Mouse (Mus musculus): ENCODE data around the gene Gid8. TPM values are rescaled to one million over a fixed set of nuclear protein-coding genes. Genes with fewer than 3 reads are reported as not detected.

Gene Gid8
- 101 and 112 TPM in 2 replicates for polyA plus RNA-seq (2015; fragmentation: Nextera tagmentation; extraction: Ambion mirVana)

GRCm38 (mm10) chr2:180709923-180710272 is at the start of gene Gid8, which contains the start of gene Dido1:
TSS of gene Gid8 (plus strand) at chr2:180710117.
TSS of gene Dido1 (minus strand) at chr2:180709999.
- H3K4me2 ChIP-seq (ENCODE audit: low read depth, low read length) = peak within 1 kb of the TSS; percentile 83
- peak within 1 kb of the TSS; percentile 100 for H3K27ac ChIP-seq (ENCODE audit: low read length)
- peak within 1 kb of the TSS; percentile 100 for H3K9ac ChIP-seq (ENCODE audit: low read depth, low read length)
- no peaks in the 10 kb centered on the region for H3K9me3 ChIP-seq (replicated peaks; ENCODE audit: control insufficient read depth, low read length)
- whole genome bisulfite sequencing (ENCODE audit: insufficient replicate concordance) = under 1% methylated on average over 43 of the region's 43 CpGs
- ATAC-seq (ENCODE audit: low read depth) = peak; percentile 85
- no peaks in the 10 kb centered on the region for H3K27me3 ChIP-seq (ENCODE audit: control insufficient read depth, insufficient read depth, low read depth, low read length)
- peak within 1 kb of the TSS; percentile 100 for H3K4me3 ChIP-seq (ENCODE audit: low read depth, low read length)
- H3K4me1 ChIP-seq (ENCODE audit: control insufficient read depth, low read depth, low read length) = peaks cover 49% of the 10 kb centered on the region
- H3K36me3 ChIP-seq (ENCODE audit: control insufficient read depth, insufficient read depth) = peaks cover 19% of the 10 kb centered on the region

GRCm38 (mm10) chr2:180660521-180660920 is 49.4 kb upstream of the Gid8 start:
- no peak overlapping the region for H3K4me3 ChIP-seq (ENCODE audit: low read depth, low read length)
- no peaks in the 10 kb centered on the region; the same call in 1 of the 2 replicates for H3K27me3 ChIP-seq (ENCODE audit: control insufficient read depth, insufficient read depth, low read depth, low read length)
- WGBS (ENCODE audit: insufficient replicate concordance) = 83% methylated on average over 5 of the region's 5 CpGs
- no peak overlapping the region for H3K27ac ChIP-seq (ENCODE audit: low read length)
- ATAC-seq (ENCODE audit: low read depth) = no peak
- H3K4me1 ChIP-seq (ENCODE audit: control insufficient read depth, low read depth, low read length) = no peaks in the 10 kb centered on the region; the same call in 1 of the 2 replicates
- H3K9ac ChIP-seq (ENCODE audit: low read depth, low read length) = no peak overlapping the region
- no peaks in the 10 kb centered on the region for H3K9me3 ChIP-seq (replicated peaks; ENCODE audit: control insufficient read depth, low read length)
- peaks cover 15% of the 10 kb centered on the region for H3K36me3 ChIP-seq (ENCODE audit: control insufficient read depth, insufficient read depth)
- H3K4me2 ChIP-seq (ENCODE audit: low read depth, low read length) = no peak overlapping the region

GRCm38 (mm10) chr2:180662008-180662407 is 47.9 kb upstream of the Gid8 start:
- H3K9ac ChIP-seq (ENCODE audit: low read depth, low read length) = no peak overlapping the region
- no peaks in the 10 kb centered on the region for H3K9me3 ChIP-seq (replicated peaks; ENCODE audit: control insufficient read depth, low read length)
- H3K36me3 ChIP-seq (ENCODE audit: control insufficient read depth, insufficient read depth) = peaks cover 15% of the 10 kb centered on the region
- H3K27me3 ChIP-seq (ENCODE audit: control insufficient read depth, insufficient read depth, low read depth, low read length) = no peaks in the 10 kb centered on the region; the same call in 1 of the 2 replicates
- no peak overlapping the region for H3K4me2 ChIP-seq (ENCODE audit: low read depth, low read length)
- H3K4me3 ChIP-seq (ENCODE audit: low read depth, low read length) = no peak overlapping the region
- 77% methylated on average over 4 of the region's 4 CpGs for WGBS (ENCODE audit: insufficient replicate concordance)
- no peaks in the 10 kb centered on the region; the same call in 1 of the 2 replicates for H3K4me1 ChIP-seq (ENCODE audit: control insufficient read depth, low read depth, low read length)
- H3K27ac ChIP-seq (ENCODE audit: low read length) = no peak overlapping the region
- ATAC-seq (ENCODE audit: low read depth) = no peak

GRCm38 (mm10) chr2:180676706-180677105 is 33.2 kb upstream of the Gid8 start:
- WGBS (ENCODE audit: insufficient replicate concordance) = 69% methylated on average over 2 of the region's 2 CpGs
- Histone ChIP-seq H3K27ac (ENCODE audit: low read length) (no peak overlapping the region), H3K9ac (ENCODE audit: low read depth, low read length) (no peak overlapping the region), H3K4me1 (ENCODE audit: control insufficient read depth, low read depth, low read length) (no peaks in the 10 kb centered on the region), H3K36me3 (ENCODE audit: control insufficient read depth, insufficient read depth) (peaks cover 35% of the 10 kb centered on the region), H3K4me3 (ENCODE audit: low read depth, low read length) (no peak overlapping the region), H3K9me3 (replicated peaks; ENCODE audit: control insufficient read depth, low read length) (no peaks in the 10 kb centered on the region), H3K4me2 (ENCODE audit: low read depth, low read length) (no peak overlapping the region), H3K27me3 (ENCODE audit: control insufficient read depth, insufficient read depth, low read depth, low read length) (no peaks in the 10 kb centered on the region)
- no peak for ATAC-seq (ENCODE audit: low read depth)

GRCm38 (mm10) chr2:180678609-180679140 is 31.2 kb upstream of the Gid8 start:
- peak; percentile 37 for ATAC-seq (ENCODE audit: low read depth)
- no peaks in the 10 kb centered on the region for H3K9me3 ChIP-seq (replicated peaks; ENCODE audit: control insufficient read depth, low read length)

GRCm38 (mm10) chr2:180681225-180681624 is 28.7 kb upstream of the Gid8 start:
- no peaks in the 10 kb centered on the region for H3K27me3 ChIP-seq (ENCODE audit: control insufficient read depth, insufficient read depth, low read depth, low read length)
- H3K4me3 ChIP-seq (ENCODE audit: low read depth, low read length) = no peak overlapping the region
- WGBS (ENCODE audit: insufficient replicate concordance) = 65% methylated on average over 2 of the region's 2 CpGs
- ATAC-seq (ENCODE audit: low read depth) = peak; percentile 39
- H3K36me3 ChIP-seq (ENCODE audit: control insufficient read depth, insufficient read depth) = peaks cover 50% of the 10 kb centered on the region
- no peak overlapping the region for H3K27ac ChIP-seq (ENCODE audit: low read length)
- no peak overlapping the region for H3K4me2 ChIP-seq (ENCODE audit: low read depth, low read length)
- H3K4me1 ChIP-seq (ENCODE audit: control insufficient read depth, low read depth, low read length) = peaks cover 15% of the 10 kb centered on the region
- H3K9ac ChIP-seq (ENCODE audit: low read depth, low read length) = no peak overlapping the region
- no peaks in the 10 kb centered on the region for H3K9me3 ChIP-seq (replicated peaks; ENCODE audit: control insufficient read depth, low read length)

More at GRCm38 (mm10) chr2:180678609-180679140, 31.2 kb upstream of the Gid8 start:
- 20% methylated on average over 4 of the region's 4 CpGs for WGBS (ENCODE audit: insufficient replicate concordance)
- no peak overlapping the region for H3K4me2 ChIP-seq (ENCODE audit: low read depth, low read length)
- H3K27ac ChIP-seq (ENCODE audit: low read length) = no peak overlapping the region
- peaks cover 38% of the 10 kb centered on the region for H3K36me3 ChIP-seq (ENCODE audit: control insufficient read depth, insufficient read depth)
- H3K4me3 ChIP-seq (ENCODE audit: low read depth, low read length) = no peak overlapping the region
- no peak overlapping the region for H3K9ac ChIP-seq (ENCODE audit: low read depth, low read length)
- no peaks in the 10 kb centered on the region for H3K27me3 ChIP-seq (ENCODE audit: control insufficient read depth, insufficient read depth, low read depth, low read length)
- peaks cover 4% of the 10 kb centered on the region for H3K4me1 ChIP-seq (ENCODE audit: control insufficient read depth, low read depth, low read length)

- Histone ChIP-seq H3K27me3 (ENCODE audit: control insufficient read depth, insufficient read depth, low read depth, low read length) (no peaks in the 10 kb centered on the region), H3K9me3 (replicated peaks; ENCODE audit: control insufficient read depth, low read length) (no peaks in the 10 kb centered on the region), H3K4me2 (ENCODE audit: low read depth, low read length) (no peak overlapping the region), H3K36me3 (ENCODE audit: control insufficient read depth, insufficient read depth) (peaks cover 73% of the 10 kb centered on the region), H3K9ac (ENCODE audit: low read depth, low read length) (peak overlapping the region; percentile 9; the same call in 1 of the 2 replicates), H3K4me1 (ENCODE audit: control insufficient read depth, low read depth, low read length) (peaks cover 15% of the 10 kb centered on the region), H3K27ac (ENCODE audit: low read length) (peak overlapping the region; percentile 67), H3K4me3 (ENCODE audit: low read depth, low read length) (no peak overlapping the region)
- ATAC-seq (ENCODE audit: low read depth) = peak; percentile 85
- 44% methylated on average over 2 of the region's 2 CpGs for WGBS (ENCODE audit: insufficient replicate concordance)
These were observed 26.4 kb upstream of the Gid8 start for GRCm38 (mm10) chr2:180683524-180683923.

GRCm38 (mm10) chr2:180684031-180684430 is 25.9 kb upstream of the Gid8 start:
- WGBS (ENCODE audit: insufficient replicate concordance) = 39% methylated on average over 4 of the region's 4 CpGs
- Histone ChIP-seq H3K9ac (ENCODE audit: low read depth, low read length) (no peak overlapping the region), H3K27me3 (ENCODE audit: control insufficient read depth, insufficient read depth, low read depth, low read length) (no peaks in the 10 kb centered on the region), H3K4me2 (ENCODE audit: low read depth, low read length) (no peak overlapping the region), H3K27ac (ENCODE audit: low read length) (peak overlapping the region; percentile 67), H3K4me3 (ENCODE audit: low read depth, low read length) (no peak overlapping the region), H3K4me1 (ENCODE audit: control insufficient read depth, low read depth, low read length) (peaks cover 15% of the 10 kb centered on the region), H3K36me3 (ENCODE audit: control insufficient read depth, insufficient read depth) (peaks cover 78% of the 10 kb centered on the region), H3K9me3 (replicated peaks; ENCODE audit: control insufficient read depth, low read length) (no peaks in the 10 kb centered on the region)
- peak; percentile 55 for ATAC-seq (ENCODE audit: low read depth)

- no peaks in the 10 kb centered on the region for H3K27me3 ChIP-seq (ENCODE audit: control insufficient read depth, insufficient read depth, low read depth, low read length)
- ATAC-seq (ENCODE audit: low read depth) = no peak
- peaks cover 59% of the 10 kb centered on the region for H3K36me3 ChIP-seq (ENCODE audit: control insufficient read depth, insufficient read depth)
- peaks cover 10% of the 10 kb centered on the region for H3K4me1 ChIP-seq (ENCODE audit: control insufficient read depth, low read depth, low read length)
- H3K9me3 ChIP-seq (replicated peaks; ENCODE audit: control insufficient read depth, low read length) = no peaks in the 10 kb centered on the region
- no peak overlapping the region for H3K27ac ChIP-seq (ENCODE audit: low read length)
- H3K9ac ChIP-seq (ENCODE audit: low read depth, low read length) = no peak overlapping the region
- H3K4me2 ChIP-seq (ENCODE audit: low read depth, low read length) = no peak overlapping the region
- WGBS (ENCODE audit: insufficient replicate concordance) = 74% methylated on average over 5 of the region's 5 CpGs
- no peak overlapping the region for H3K4me3 ChIP-seq (ENCODE audit: low read depth, low read length)
These were observed 20.1 kb upstream of the Gid8 start for GRCm38 (mm10) chr2:180689841-180690240.

All from liver, embryonic 16.5 days (tissue).